Mouse (Mus musculus) embryonic stem cell, embryonic (primary cell): Measurements from ENCODE around the gene Oas2.

Experiments used
- CTCF ChIA-PET, 4 experiments: fragments of 300-600 bp in 2 of 4; fragments of 350-600 bp in 2 of 4; sonication (Branson Sonifier 250); formaldehyde crosslinking; loops; one replicate each; lab custom pipeline; 2022; ENCODE audit warnings: inconsistent platforms in 2 of 4; lab: Charles Lee
- POLR2A ChIA-PET, 4 experiments: fragments of 300-600 bp in 2 of 4; fragments of 350-600 bp in 2 of 4; sonication (Branson Sonifier 250); formaldehyde crosslinking; loops; one replicate each; lab custom pipeline; 2022; ENCODE audit warnings: antibody characterized with exemption in 4 of 4, inconsistent platforms in 1 of 4; lab: Charles Lee

Gene Oas2

DNA sequence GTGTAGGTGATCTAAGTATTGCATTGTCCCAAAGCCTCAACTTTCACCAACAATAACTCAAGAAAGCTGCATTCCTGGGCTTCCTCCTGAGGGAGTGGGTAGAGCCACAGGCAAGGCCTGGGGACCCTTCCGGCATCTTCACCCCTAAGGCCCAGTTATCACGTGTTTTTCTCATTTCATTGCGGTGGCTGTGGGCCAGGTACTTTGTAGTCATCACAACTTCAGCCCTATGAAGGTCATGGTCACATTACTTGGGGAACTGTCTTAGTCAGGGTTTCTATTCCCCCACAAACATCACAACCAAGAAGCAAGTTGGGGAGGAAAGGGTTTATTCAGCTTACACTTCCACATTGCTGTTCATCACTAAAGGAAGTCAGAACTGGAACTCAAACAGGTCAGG lies 3.1 kb upstream of the Oas2 start:
- ChIA-PET POLR2A (no interaction called here), CTCF (no interaction called here)

DNA sequence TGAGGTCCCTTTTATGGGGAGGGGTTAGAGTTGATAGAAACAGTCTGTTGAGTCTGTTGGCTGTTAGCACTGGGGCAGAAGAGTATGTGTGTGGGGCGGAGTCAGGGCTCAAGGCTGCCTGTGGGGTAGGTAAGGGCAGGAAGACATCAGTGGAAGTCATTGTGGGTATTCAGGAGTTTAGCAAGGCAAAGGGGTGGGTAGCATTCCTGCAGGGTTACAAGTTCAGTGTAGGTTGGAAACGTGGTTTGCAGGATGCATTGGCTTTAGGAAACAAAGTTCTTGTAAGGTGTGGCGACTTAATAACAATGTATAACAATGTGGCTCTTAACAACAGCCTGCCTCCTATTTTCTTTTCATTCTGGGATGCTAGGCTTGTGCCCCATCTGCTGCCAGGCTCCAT lies 1.6 kb upstream of the Oas2 start:
- CTCF ChIA-PET, result interaction anchor here in 1 of 4 experiments (0.8 kb wide), 1 partner anchor 8 kb away, joined by 3 read pairs; no protein-coding TSS in a partner anchor
- POLR2A ChIA-PET, result interaction anchor here in 1 of 4 experiments (1.3 kb wide), 1 partner anchor 16 kb away, joined by 3 read pairs; no protein-coding TSS in a partner anchor

DNA sequence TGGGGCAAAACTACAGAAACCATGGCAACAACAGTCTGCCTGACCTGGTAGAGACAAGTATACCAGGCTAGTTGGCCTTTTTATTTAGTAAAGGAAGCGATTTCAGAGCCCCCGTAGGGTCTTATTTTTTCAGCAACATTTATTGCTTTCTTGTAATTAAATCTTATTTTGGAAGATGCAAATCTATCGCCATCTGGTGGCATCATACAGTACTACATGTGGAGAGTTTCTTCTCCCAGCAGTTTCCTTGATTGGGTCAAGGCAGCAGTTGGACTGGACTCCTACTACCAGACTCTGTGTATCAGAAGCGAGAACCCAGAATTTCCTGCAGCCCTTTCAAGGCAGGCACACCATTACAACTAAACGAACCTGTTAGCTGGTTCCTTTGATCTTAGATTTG lies 3.2 kb downstream of the Oas2 start:
- ChIA-PET POLR2A (interaction anchor here in 1 of 4 experiments (1.1 to 1.6 kb wide), 2 partner anchors 14 to 126 kb away, joined by 3 to 4 read pairs; no protein-coding TSS in a partner anchor), CTCF (interaction anchor here (0.7 to 4.2 kb wide), 8 partner anchors 22 to 141 kb away, joined by 3 to 23 read pairs (median 4); no protein-coding TSS in a partner anchor)

DNA sequence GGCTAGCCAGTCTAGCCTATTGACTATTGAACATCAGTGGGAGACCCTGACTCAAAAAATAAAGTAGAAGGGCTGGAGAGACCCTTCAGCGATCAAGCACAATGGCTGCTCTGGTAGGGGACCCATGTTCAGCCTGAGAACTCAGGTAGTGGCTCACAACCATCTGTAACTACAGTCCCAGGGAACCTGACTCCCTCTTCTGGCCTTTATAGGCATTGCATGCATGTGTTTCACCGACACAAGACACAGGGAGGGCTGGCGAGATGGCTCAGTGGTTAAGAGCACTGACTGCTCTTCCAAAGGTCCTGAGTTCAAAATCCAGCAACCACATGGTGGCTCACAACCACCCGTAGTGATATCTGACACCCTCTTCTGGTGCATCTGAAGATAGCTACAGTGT lies 7.5 kb downstream of the Oas2 start:
- CTCF ChIA-PET, result interaction anchor here in 3 of 4 experiments (0.5 to 2.0 kb wide), 13 partner anchors 9 to 171 kb away, joined by 3 to 9 read pairs (median 4); no protein-coding TSS in a partner anchor
- POLR2A ChIA-PET, result interaction anchor here in 2 of 4 experiments (0.5 to 1.7 kb wide), 3 partner anchors 17 to 27 kb away, joined by 3 to 9 read pairs (median 3); no protein-coding TSS in a partner anchor

DNA sequence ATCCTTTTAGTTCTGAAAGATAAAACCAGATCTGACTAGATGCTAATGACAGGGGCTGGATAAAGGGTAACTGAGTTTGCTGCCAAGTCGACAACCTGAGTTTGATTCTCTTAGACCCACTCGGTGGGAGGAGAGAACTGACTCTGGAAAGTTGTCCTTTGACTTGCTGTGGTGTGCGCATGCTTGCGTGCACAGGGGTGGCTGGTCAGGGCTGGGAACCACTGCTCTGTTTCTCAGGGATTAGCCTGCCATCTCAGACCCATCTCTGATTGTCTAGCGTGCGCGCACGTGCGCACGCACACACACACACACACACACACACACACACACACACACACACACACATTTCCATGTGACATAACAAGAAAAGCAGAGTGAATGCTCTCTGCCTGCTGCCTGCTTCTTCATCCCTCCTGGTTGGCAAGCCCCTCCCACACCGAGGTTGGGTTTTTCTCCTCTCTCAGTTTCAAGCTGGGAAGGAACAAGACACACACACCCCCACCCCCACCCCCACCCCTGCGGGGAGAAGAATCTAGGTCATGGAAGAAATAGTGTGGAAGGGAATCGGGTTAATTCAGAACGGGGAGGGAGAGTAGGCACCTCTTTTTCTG lies 15.2 kb downstream of the Oas2 start:
- CTCF ChIA-PET, result interaction anchor here (0.5 to 1.6 kb wide), 10 partner anchors 14 to 224 kb away, joined by 3 to 7 read pairs (median 4); partner anchors contain the start of gene Slc8b1 (in 1 of the 4)
- POLR2A ChIA-PET, result interaction anchor here (0.6 to 6.1 kb wide), 12 partner anchors 10 to 119 kb away, joined by 3 to 57 read pairs (median 5); no protein-coding TSS in a partner anchor

DNA sequence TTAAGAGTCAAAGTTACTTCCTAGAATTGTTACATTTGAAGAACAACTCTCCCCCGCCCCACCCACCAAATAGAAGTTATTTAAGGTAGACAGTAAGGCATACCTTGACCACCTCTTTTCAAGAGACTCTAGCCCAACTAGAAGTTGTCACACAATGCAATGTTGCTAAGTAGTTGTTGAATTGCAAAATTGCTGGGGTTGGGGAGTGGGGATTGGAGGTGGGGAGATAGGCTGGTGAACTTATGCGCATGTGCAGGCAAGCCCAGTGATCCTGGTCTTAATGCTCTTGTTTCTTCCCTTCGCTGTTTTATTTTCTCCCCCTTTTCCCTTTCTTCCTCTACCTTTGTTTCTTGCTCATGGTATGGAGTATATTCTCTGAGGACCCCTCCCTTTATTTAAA lies 16.0 kb downstream of the Oas2 start:
- CTCF ChIA-PET, result interaction anchor here in 2 of 4 experiments (1.5 to 3.0 kb wide), 2 partner anchors 128 kb away, joined by 3 to 11 read pairs; no protein-coding TSS in a partner anchor

DNA sequence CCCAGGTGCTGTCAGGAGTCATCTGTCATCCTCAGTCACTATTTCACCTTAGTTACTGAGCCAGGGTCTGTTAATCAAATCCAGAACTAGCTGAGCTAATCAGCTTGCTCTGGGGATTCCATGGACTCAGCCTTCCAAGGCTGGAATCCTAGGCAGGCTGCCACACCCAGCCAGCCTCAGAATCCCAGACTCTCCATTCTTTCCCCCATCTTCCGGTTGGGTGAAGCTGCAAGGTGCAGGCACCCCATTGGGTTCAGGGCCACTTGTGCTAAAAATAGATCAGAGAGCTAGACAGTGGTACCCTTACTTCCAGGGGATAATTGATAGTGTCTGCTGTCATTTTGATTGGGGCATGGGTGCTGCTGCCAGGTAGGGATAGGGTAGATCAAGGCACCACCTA lies 16.9 kb downstream of the Oas2 start:
- CTCF ChIA-PET, result interaction anchor here in 3 of 4 experiments (0.5 to 3.0 kb wide), 16 partner anchors 10 to 1042 kb away, joined by 3 to 11 read pairs (median 4); no protein-coding TSS in a partner anchor
- POLR2A ChIA-PET, result interaction anchor here in 2 of 4 experiments (0.7 to 6.1 kb wide), 14 partner anchors 8 to 1062 kb away, joined by 3 to 57 read pairs (median 4); partner anchors contain the start of genes Oas1c (in 1 of the 2) and Tbx3 (in 1 of the 2)

More for the DNA sequence above, 16.0 kb downstream of the Oas2 start:
- POLR2A ChIA-PET, result interaction anchor here in 2 of 4 experiments (0.9 to 6.1 kb wide), 3 partner anchors 13 to 28 kb away, joined by 3 to 57 read pairs (median 4); no protein-coding TSS in a partner anchor

DNA sequence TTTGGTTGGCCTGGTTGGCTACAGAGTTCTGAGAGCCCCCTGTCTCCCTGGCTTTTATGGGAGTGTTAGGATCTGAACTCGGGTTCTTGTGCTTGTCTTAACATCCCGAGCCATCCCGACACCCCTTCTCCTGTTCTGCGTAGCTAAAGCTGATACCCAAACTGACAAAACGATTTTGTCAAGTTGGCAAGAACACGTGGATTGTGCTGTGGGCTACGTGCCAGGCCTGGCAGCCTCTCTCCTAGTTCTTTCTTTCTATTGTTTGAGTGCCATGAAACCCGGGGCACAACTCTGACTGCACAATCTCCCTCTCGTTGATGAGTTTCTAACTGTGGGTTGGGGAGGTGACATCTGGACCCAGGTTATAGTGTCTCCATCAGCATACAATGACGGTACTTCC lies 20.3 kb downstream of the Oas2 start:
- POLR2A ChIA-PET, result interaction anchor here (0.6 to 1.1 kb wide), 8 partner anchors 9 to 159 kb away, joined by 3 to 4 read pairs (median 3); no protein-coding TSS in a partner anchor
- CTCF ChIA-PET, result interaction anchor here in 2 of 4 experiments (0.6 to 2.0 kb wide), 3 partner anchors 10 to 323 kb away, joined by 3 to 4 read pairs (median 4); no protein-coding TSS in a partner anchor

DNA sequence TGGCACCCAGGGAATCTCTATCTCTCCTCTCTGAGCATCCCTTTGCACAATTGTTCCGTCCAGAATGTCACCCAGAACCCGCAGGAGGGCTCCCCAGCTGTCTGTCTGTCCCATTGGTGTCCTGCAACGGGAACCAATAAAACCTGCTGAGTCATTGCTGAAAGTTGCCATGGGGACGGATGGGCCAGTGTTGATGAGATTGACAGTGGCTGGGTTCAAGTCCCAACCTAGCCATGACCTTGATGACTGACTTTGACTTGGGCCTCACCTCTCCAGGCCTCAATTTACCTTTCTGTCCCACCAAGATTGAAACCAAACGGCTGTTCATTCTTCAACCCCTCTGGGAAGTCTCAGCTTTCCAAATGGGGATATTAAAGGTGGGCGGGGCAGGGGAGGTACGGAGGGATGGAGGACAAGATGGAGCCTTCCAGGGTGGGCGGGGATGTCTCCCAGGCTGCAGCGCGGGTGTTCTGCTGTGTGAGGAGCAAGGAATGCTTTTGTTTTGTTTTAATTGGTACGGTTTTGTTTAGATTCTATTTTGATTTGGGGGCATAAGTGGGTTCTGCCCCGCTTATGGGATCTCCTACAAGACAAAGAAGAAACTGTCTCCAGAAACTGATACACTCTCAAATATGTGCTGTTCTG lies 23.7 kb downstream of the Oas2 start:
- ChIA-PET POLR2A (interaction anchor here in 3 of 4 experiments (0.6 to 2.0 kb wide), 10 partner anchors 9 to 134 kb away, joined by 3 to 9 read pairs (median 3); no protein-coding TSS in a partner anchor), CTCF (interaction anchor here (0.5 to 1.5 kb wide), 10 partner anchors 10 to 1786 kb away, joined by 3 to 9 read pairs (median 4); partner anchors contain the start of gene Oas1e (in 1 of the 4))

DNA sequence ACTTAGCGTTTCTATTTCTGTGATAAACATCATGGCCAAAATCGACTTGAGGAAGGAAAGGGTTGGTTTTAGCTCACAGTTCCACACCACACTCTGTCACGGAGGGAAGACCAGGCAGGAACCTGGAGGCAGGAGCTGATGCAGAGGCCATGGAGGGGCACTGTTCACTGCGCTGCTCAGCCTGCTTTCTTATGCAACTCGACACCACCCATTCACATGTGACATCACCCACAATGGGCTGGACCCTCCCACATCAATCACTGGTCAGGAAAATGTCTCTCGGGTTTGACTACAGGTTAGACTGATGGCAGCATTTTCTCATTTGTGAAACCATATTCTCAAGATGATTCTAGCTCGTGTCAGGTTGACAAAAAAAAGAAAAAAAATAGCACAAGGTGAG lies 28.6 kb downstream of the Oas2 start:
- POLR2A ChIA-PET, result interaction anchor here in 3 of 4 experiments (0.5 to 6.1 kb wide), 26 partner anchors 8 to 1339 kb away, joined by 3 to 57 read pairs (median 5); partner anchors contain the start of genes Oas1a (in 1 of the 3) and Oas2 (in 1 of the 3)
- CTCF ChIA-PET, result interaction anchor here (0.6 to 2.7 kb wide), 19 partner anchors 11 to 550 kb away, joined by 3 to 13 read pairs (median 3); partner anchors contain the start of gene Rasal1 (in 1 of the 4)

DNA sequence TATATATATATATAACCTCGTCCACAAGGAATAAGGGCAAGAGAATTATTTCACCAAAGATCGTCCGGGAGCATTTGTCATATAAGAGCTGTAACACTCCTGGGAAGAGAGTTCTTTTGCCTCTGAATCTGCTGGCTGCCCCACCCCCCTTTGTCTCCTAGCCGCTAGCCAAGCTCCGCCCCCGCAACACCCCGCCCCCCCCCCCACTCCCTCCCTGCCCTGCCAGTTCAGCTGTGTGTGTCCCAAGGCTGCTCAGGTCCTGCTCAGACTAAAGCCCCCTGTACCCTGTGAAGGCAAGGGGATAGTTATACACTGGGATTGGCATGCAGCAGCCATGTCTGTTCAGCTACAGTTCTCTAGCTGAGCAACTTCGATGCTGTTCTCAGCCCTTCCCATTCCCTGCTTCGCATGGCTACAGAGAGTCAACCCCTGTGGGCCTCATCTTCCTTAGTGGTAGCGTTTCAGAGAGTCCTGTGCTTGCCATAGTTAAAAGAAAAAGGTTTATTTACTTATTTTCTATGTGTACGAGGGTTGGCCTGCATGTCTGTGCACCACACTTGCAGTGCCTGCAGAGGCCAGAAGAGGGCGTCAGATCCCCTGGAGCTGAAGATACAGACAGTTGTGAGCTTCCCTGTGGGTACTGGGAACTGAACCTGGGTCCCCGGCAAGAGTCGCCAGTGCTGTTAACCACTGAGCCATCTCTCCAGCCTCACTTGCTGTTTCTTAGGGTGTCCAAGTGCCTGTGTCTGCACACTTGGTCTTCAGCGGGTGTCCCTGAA lies 30.9 kb downstream of the Oas2 start:
- POLR2A ChIA-PET, result interaction anchor here (0.5 to 6.1 kb wide), 30 partner anchors 9 to 207 kb away, joined by 3 to 57 read pairs (median 4); no protein-coding TSS in a partner anchor
- CTCF ChIA-PET, result interaction anchor here (0.5 to 2.5 kb wide), 59 partner anchors 9 to 226 kb away, joined by 3 to 22 read pairs (median 4); partner anchors contain the start of genes Rasal1 (in 2 of the 4) and Oas2 (in 1 of the 4)

DNA sequence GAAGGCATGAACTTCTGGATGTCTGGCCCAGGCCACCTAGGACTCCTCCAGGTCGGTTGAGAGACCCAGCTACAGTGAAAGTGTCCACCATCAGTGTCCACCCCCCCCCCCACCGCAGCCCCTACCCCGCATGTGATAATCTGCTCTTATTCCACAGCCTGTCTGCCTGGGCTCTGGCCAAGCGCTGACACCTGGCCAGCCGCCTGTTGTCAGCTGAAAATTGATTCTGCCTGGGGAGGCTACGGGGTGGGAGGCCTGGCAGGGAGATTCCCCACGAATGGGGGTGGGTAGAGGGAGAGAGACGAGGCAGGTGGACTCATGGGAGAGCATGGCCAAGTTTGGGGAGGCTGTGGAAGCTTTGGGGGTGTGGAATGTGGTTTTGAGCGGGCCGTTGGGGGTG lies 32.5 kb downstream of the Oas2 start:
- ChIA-PET POLR2A (interaction anchor here (0.5 to 3.2 kb wide), 7 partner anchors 11 to 908 kb away, joined by 3 to 14 read pairs (median 4); no protein-coding TSS in a partner anchor), CTCF (interaction anchor here in 2 of 4 experiments (1.3 to 2.5 kb wide), 3 partner anchors 11 to 97 kb away, joined by 4 to 17 read pairs (median 6); no protein-coding TSS in a partner anchor)

DNA sequence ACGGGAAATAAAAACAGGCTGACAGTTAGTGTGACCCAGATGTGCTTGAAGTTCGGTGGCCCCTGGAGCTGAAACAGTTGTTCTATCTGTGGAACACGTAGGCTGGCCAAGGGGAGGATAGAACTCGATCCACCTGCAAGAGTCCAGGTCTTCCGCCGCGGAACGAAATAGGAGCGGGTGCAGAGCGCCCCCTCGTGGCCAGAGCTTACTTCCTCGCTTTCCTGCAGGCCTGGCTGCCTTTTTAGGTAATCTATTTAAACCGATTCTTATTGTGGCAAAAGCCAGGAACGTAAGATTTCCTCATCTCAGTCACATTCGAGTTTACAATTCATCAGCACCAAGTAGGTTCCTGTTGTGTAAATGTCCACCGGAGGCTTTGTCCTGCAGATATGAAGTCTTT lies 35.3 kb downstream of the Oas2 start:
- CTCF ChIA-PET, result interaction anchor here (0.6 to 3.6 kb wide), 41 partner anchors 9 to 284 kb away, joined by 3 to 48 read pairs (median 5); partner anchors contain the start of gene Rasal1 (in 1 of the 4)
- POLR2A ChIA-PET, result interaction anchor here (0.6 to 2.8 kb wide), 21 partner anchors 9 to 413 kb away, joined by 3 to 12 read pairs (median 3); no protein-coding TSS in a partner anchor

DNA sequence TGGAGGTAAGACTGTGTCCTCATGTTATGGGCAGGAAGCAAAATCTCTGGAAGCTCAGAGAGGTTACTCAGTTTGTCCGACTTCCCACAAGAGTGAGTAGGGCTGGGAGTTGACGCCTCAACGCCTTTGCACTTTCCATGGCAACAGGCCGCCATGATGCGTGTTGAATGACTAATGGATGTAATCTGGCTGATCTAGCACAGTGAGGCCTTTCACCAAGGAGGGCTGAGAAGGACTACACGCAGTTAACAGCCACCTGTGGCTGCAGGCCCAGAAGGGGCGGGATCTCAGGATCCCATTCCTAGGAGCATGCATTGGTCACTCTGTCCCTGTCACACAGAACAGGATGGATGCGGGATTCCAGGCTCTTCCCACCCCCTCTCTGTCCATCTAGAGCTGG lies 36.9 kb downstream of the Oas2 start:
- POLR2A ChIA-PET, result interaction anchor here in 1 of 4 experiments (1.0 to 2.1 kb wide), 2 partner anchors 16 to 33 kb away, joined by 4 to 12 read pairs; no protein-coding TSS in a partner anchor
- CTCF ChIA-PET, result interaction anchor here in 2 of 4 experiments (0.7 to 3.6 kb wide), 2 partner anchors 32 to 33 kb away, joined by 3 to 48 read pairs; no protein-coding TSS in a partner anchor

DNA sequence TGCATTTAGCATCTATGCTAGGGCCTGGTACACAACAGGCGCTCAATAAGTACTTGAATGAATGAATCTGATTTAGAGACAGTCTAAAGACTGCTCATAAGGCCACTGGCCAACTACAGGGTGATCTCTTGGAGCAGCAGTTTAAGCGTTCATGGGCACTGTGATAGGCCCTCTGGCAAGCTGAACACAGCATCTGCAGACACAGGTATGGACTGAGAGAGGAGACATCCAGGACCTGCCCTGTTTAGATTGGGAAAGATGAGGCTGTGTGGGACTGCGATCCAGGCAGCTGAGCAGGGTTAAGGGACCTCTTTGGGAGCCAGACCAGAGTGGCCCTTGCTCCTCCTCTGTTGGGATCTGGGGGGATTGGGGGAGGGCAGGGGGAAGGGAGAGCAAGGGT lies 37.8 kb downstream of the Oas2 start, which contains the start of gene Dtx1:
TSS of gene Dtx1 (minus strand) at position 101 of the 400 bp plus-strand sequence.
- POLR2A ChIA-PET, result interaction anchor here in 2 of 4 experiments (0.7 to 7.8 kb wide), 3 partner anchors 14 to 32 kb away, joined by 4 to 74 read pairs (median 4); no protein-coding TSS in a partner anchor
- CTCF ChIA-PET, result interaction anchor here in 3 of 4 experiments (0.5 to 1.0 kb wide), 5 partner anchors 10 to 107 kb away, joined by 3 to 4 read pairs (median 4); no protein-coding TSS in a partner anchor

DNA sequence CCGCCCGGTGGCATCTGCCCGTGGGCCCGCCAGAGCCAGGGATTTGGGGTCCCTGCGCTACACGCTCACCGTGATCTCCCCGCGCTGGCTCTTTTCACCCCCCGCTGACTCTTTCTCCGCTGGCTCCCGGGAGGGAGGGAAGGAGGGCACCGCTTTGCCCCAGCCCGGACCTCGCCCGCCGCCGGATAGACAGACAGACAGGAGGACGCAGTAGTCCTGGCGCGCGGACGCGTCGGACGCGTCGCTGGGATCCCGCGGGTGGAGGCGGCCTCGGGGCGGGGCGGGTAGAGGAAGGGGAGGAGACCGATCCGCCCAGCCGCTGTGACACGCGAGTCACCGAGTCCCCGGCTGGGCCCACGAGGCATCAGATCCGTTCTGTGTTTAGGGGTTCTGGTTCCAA lies 38.2 kb downstream of the Oas2 start:
- ChIA-PET POLR2A (interaction anchor here in 2 of 4 experiments (1.9 to 7.8 kb wide), 3 partner anchors 8 to 14 kb away, joined by 4 to 74 read pairs (median 74); no protein-coding TSS in a partner anchor), CTCF (interaction anchor here in 2 of 4 experiments (0.5 to 1.0 kb wide), 3 partner anchors 10 to 106 kb away, joined by 3 to 4 read pairs (median 4); no protein-coding TSS in a partner anchor)
